Mouse (Mus musculus): ENCODE results near the gene Coq8a. TPM values are rescaled to one million over a fixed set of nuclear protein-coding genes. Genes with fewer than 3 reads are reported as not detected.

The Coq8a gene
- total and polyA plus RNA-seq, 3 experiments: 1.5 to 2.1 TPM; not detected in 1

- H3K9me3 ChIP-seq (replicated peaks; ENCODE audit: insufficient read depth, low read length): no peaks in the 10 kb centered on the region
- no peak for DNase-seq (ENCODE audit: low read depth, low spot score)
- no peak overlapping the region for H3K4me3 ChIP-seq (ENCODE audit: control insufficient read depth in 1 of 2, insufficient read depth in 1 of 2, low read depth in 2 of 2, low read length in 2 of 2)
- no peak overlapping the region for H3K27ac ChIP-seq (ENCODE audit: control insufficient read depth, low read depth, low read length)
- no peaks in the 10 kb centered on the region for H3K79me2 ChIP-seq (ENCODE audit: control insufficient read depth, insufficient read depth, low read length, poor library complexity)
- H3K36me3 ChIP-seq (ENCODE audit: control insufficient read depth in 1 of 2, insufficient read depth in 2 of 2, low read length in 2 of 2): peaks cover 0 to 2% of the 10 kb centered on the region in 2 experiments; a peak in 2 of 4 replicates
- no peaks in the 10 kb centered on the region; a peak in 1 of 4 replicates for H3K4me1 ChIP-seq (ENCODE audit: control insufficient read depth in 1 of 2, insufficient read depth in 2 of 2, low read length in 2 of 2)
- H3K27me3 ChIP-seq (ENCODE audit: control insufficient read depth in 1 of 2, insufficient read depth in 2 of 2, low read length in 2 of 2): no peaks in the 10 kb centered on the region
- H3K9ac ChIP-seq (ENCODE audit: control insufficient read depth, low read depth, low read length, poor library complexity, severe bottlenecking): no peak overlapping the region
- TF ChIP-seq USF1 (IDR thresholded peaks at IDR 0.05; ENCODE audit: low read depth, low read length) (no peak), ETS1 (IDR thresholded peaks at IDR 0.05; ENCODE audit: low read depth, low read length) (no peak)
Observed at GRCm38 (mm10) chr1:180226766-180227165, 27.4 kb upstream of the Coq8a start.

- Histone ChIP-seq H3K27me3 (ENCODE audit: control insufficient read depth in 1 of 2, insufficient read depth in 2 of 2, low read length in 2 of 2) (no peaks in the 10 kb centered on the region), H3K79me2 (ENCODE audit: control insufficient read depth, insufficient read depth, low read length, poor library complexity) (no peaks in the 10 kb centered on the region), H3K36me3 (ENCODE audit: control insufficient read depth in 1 of 2, insufficient read depth in 2 of 2, low read length in 2 of 2) (peaks cover 0 to 2% of the 10 kb centered on the region in 2 experiments; a peak in 2 of 4 replicates), H3K9ac (ENCODE audit: control insufficient read depth, low read depth, low read length, poor library complexity, severe bottlenecking) (no peak overlapping the region), H3K4me1 (ENCODE audit: control insufficient read depth in 1 of 2, insufficient read depth in 2 of 2, low read length in 2 of 2) (no peaks in the 10 kb centered on the region; a peak in 1 of 4 replicates), H3K9me3 (replicated peaks; ENCODE audit: insufficient read depth, low read length) (no peaks in the 10 kb centered on the region), H3K4me3 (ENCODE audit: control insufficient read depth in 1 of 2, insufficient read depth in 1 of 2, low read depth in 2 of 2, low read length in 2 of 2) (no peak overlapping the region), H3K27ac (ENCODE audit: control insufficient read depth, low read depth, low read length) (no peak overlapping the region)
- no peak for DNase-seq (ENCODE audit: low read depth, low spot score)
- no peak for TF ChIP-seq CTCF (IDR thresholded peaks at IDR 0.05 in 2 of 3, conservative IDR thresholded peaks at IDR 0.05 in 1 of 3; ENCODE audit: control insufficient read depth in 1 of 3, insufficient read depth in 1 of 3, low read depth in 2 of 3, low read length in 3 of 3, poor library complexity in 1 of 3, severe bottlenecking in 1 of 3)
- no peak for TF ChIP-seq JUND (IDR thresholded peaks at IDR 0.05; ENCODE audit: low read depth, low read length)
- no peak for TF ChIP-seq USF2 (IDR thresholded peaks at IDR 0.05; ENCODE audit: borderline replicate concordance in 1 of 2, insufficient read depth in 1 of 2, low read depth in 1 of 2, low read length in 2 of 2)
- TF ChIP-seq NELFE (IDR thresholded peaks at IDR 0.05; ENCODE audit: low read depth, low read length): no peak
- TF ChIP-seq TAL1 (IDR thresholded peaks at IDR 0.05; ENCODE audit: low read length): no peak
- TF ChIP-seq CHD1 (IDR thresholded peaks at IDR 0.05; ENCODE audit: low read depth, low read length): no peak
- no peak for TF ChIP-seq MAX (IDR thresholded peaks at IDR 0.05; ENCODE audit: low read length)
- no peak for TF ChIP-seq GABPA (IDR thresholded peaks at IDR 0.05; ENCODE audit: low read depth, low read length)
- no peak for TF ChIP-seq POLR2AphosphoS5 (IDR thresholded peaks at IDR 0.05; ENCODE audit: borderline replicate concordance, low read depth, low read length)
- no peak for TF ChIP-seq SIN3A (IDR thresholded peaks at IDR 0.05; ENCODE audit: low read length)
- no peak for TF ChIP-seq MXI1 (IDR thresholded peaks at IDR 0.05; ENCODE audit: low read depth, low read length)
- TF ChIP-seq KAT2A (conservative IDR thresholded peaks at IDR 0.05; ENCODE audit: low read depth, low read length): no peak
- TF ChIP-seq MEF2A (IDR thresholded peaks at IDR 0.05; ENCODE audit: extremely low read depth, insufficient replicate concordance, low read depth, low read length, poor library complexity, severe bottlenecking): no peak
- no peak for TF ChIP-seq RAD21 (IDR thresholded peaks at IDR 0.05; ENCODE audit: low read depth, low read length)
- TF ChIP-seq TBP (IDR thresholded peaks at IDR 0.05; ENCODE audit: low read depth, low read length): no peak
Observed at GRCm38 (mm10) chr1:180226221-180226713, 26.9 kb upstream of the Coq8a start.
